Mouse (Mus musculus) stomach, embryonic 14.5 days (tissue): ENCODE measurements around the gene Atp9a. TPM values are rescaled to one million over a fixed set of nuclear protein-coding genes. Genes with fewer than 3 reads are reported as not detected.
A peak's percentile ranks its signal among the peaks of the same experiment; 100 is the strongest.

ENCODE experiments used
- ATAC-seq: fragments of 200-750 bp; cut with Nextera tagmentation; 2 replicates; pipeline ENCODE4 v1.8.0; 2017; ENCODE audit warnings: low read depth, moderate TSS enrichment; ENCODE audit not compliant: insufficient number of reproducible peaks, insufficient read depth, low FRiP score
- H3K27ac ChIP-seq: fragments of 300-500 bp; sonication (generic); 2 replicates; pipeline ENCODE4 v1.5.1; 2014; ENCODE audit warnings: mild to moderate bottlenecking, low read length, moderate library complexity, mixed read lengths
- H3K27me3 ChIP-seq: fragments of 300-500 bp; sonication (generic); 2 replicates; pipeline ENCODE4 v1.6.1; 2014; ENCODE audit warnings: low read length, control low read depth, mixed read lengths; ENCODE audit not compliant: control insufficient read depth, insufficient read depth
- H3K36me3 ChIP-seq: fragments of 300-500 bp; sonication (generic); 2 replicates; pipeline ENCODE4 v1.6.1; 2014; ENCODE audit warnings: mild to moderate bottlenecking, control low read depth, low read length, moderate library complexity, mixed read lengths; ENCODE audit not compliant: control insufficient read depth, insufficient read depth
- H3K4me1 ChIP-seq: fragments of 300-500 bp; sonication (generic); 2 replicates; pipeline ENCODE4 v1.6.1; 2014; ENCODE audit warnings: low read length, control low read depth, mixed read lengths; ENCODE audit not compliant: control insufficient read depth, insufficient read depth
- H3K4me2 ChIP-seq: fragments of 300-500 bp; sonication (generic); replicated peaks from 2 replicates; pipeline ENCODE4 v1.6.1; 2014; ENCODE audit warnings: low read depth, low read length, control low read depth
- H3K4me3 ChIP-seq: fragments of 300-500 bp; sonication (generic); 2 replicates; pipeline ENCODE4 v1.5.1; 2014; ENCODE audit warnings: low read depth, low read length, control low read depth
- H3K9ac ChIP-seq: fragments of 300-500 bp; sonication (generic); replicated peaks from 2 replicates; pipeline ENCODE4 v1.6.1; 2014; ENCODE audit warnings: low read depth, mild to moderate bottlenecking, control low read depth, low read length, moderate library complexity, mixed read lengths
- H3K9me3 ChIP-seq: fragments of 300-500 bp; sonication (generic); 2 replicates; pipeline ENCODE4 v1.6.1; 2016; ENCODE audit warnings: low read depth, low read length, control low read depth; ENCODE audit not compliant: control insufficient read depth
- WGBS: fragments of 180-500 bp; shearing (Covaris S2); extraction: QIAGEN DNeasy Blood & Tissue Kit; methylation state at CpG from one replicate; pipeline ENCODE4 v1.1.7; 2014; 5-methylcytosine and 5-hydroxymethylcytosine counted together
- polyA plus RNA-seq: library from polyadenylated mRNA; unstranded; fragments of >200 nt; fragmentation: Nextera tagmentation; extraction: Ambion mirVana; gene quantifications from 2 replicates; pipeline ENCODE4 v1.2.1, GENCODE M21; 2014

The Atp9a gene
- polyA plus RNA-seq, 1 experiment from 2014 or later = 12.6 TPM

DNA sequence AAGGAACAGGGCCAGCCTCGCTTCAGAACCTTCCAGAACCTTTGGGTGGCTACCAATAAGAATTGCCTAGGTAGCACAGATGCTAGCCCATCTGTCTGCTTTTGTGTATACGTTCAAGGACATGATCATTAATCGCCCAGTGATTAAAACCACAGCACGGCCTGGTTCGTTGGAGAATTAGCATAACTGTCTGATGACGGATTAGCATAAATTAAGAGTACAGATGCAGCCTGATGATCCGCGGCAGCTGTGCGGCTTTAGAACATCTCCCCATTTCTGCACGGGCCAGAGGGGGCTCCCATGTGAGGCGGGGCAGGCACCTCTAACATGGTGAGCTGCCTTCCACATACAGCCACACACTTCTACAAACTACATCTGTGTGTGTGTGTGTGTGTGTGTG is 100.0 kb downstream of the Atp9a start:
- H3K27me3 ChIP-seq = no peaks in the 10 kb centered on the region
- H3K4me1 ChIP-seq = no peaks in the 10 kb centered on the region
- H3K36me3 ChIP-seq = peaks cover 8% of the 10 kb centered on the region; the same call in 1 of the 2 replicates
- 69% methylated on average over 11 of the region's 11 CpGs for WGBS
- H3K9me3 ChIP-seq = no peaks in the 10 kb centered on the region
- ATAC-seq = no peak
- H3K27ac ChIP-seq = no peak overlapping the region
- no peak overlapping the region for H3K9ac ChIP-seq
- no peak overlapping the region for H3K4me3 ChIP-seq
- no peak overlapping the region for H3K4me2 ChIP-seq

DNA sequence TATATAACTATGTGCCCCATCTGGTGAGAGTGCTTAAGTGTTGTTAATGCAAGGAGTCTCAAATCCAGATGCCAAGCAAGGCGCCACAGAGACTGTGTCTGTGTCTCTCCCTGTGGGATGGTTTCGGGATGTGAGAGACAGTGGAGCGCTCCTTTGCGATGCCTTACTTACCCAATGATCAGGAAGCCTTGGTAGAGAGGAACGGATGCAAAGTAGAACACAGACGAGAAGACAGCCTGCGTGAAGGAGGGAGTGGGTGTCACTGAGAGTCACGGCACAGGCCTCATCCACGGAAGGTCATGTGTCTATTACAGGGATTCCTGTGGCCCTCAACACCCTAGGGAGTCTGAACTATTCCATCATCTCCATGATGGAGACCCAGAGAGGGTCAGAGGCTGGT is 101.7 kb downstream of the Atp9a start:
- Histone ChIP-seq H3K9me3 (no peaks in the 10 kb centered on the region), H3K27ac (no peak overlapping the region), H3K36me3 (peaks cover 8% of the 10 kb centered on the region; the same call in 1 of the 2 replicates), H3K27me3 (no peaks in the 10 kb centered on the region), H3K9ac (no peak overlapping the region), H3K4me3 (no peak overlapping the region), H3K4me2 (no peak overlapping the region), H3K4me1 (no peaks in the 10 kb centered on the region)
- no peak for ATAC-seq
- 91% methylated on average over 9 of the region's 9 CpGs for WGBS

DNA sequence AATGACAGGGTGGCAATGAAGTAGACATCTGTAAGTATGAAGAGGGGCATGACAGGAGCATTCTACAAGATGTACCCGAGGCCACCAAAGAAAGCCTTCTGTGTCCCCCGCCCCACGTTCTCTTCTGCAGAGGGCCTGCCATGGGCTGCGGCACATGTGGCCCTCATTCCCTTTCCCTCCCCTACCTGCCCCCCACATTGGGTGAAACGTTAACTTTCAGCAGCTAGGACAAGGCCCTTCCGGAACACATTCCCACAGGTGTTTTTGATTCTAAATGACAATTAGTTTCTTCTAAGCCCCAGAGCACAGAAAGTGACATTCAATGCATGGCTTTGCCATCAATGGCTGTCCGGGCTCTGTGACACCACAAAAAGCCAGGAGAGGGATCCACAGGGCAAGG is 107.3 kb downstream of the Atp9a start:
- no peak for ATAC-seq
- no peaks in the 10 kb centered on the region for H3K36me3 ChIP-seq
- 84% methylated on average over 7 of the region's 7 CpGs for WGBS

DNA sequence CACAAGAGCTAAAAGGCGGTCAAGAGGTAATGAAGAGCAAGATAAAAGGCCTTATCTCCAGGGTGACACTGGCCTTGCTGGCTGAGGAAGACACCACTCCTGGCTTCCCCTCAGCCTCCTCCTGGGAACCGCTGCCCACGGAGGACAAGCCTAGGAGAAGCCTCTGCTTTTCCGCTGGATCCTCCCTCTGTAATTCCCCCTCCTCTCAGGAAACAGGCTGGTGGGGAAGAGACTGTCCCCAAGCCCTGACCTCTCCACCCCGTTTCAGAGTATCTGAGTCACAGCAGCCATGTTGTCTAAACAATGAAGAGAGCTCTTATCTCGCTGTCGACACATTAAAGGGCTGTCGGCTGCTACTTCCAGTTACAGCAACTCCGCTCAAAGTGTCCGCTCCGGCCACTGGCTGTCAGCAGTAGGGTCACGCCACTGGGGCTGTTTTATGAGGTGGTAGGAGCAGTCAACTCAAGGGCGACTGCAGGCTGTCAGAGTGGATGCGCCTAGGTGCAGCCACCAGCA is 108.8 kb downstream of the Atp9a start:
- no peak overlapping the region for H3K4me3 ChIP-seq
- H3K36me3 ChIP-seq = no peaks in the 10 kb centered on the region
- no peak overlapping the region for H3K9ac ChIP-seq
- no peaks in the 10 kb centered on the region for H3K9me3 ChIP-seq
- no peak overlapping the region for H3K27ac ChIP-seq
- H3K4me2 ChIP-seq = no peak overlapping the region
- WGBS = 28% methylated on average over 14 of the region's 14 CpGs
- no peaks in the 10 kb centered on the region for H3K27me3 ChIP-seq
- peaks cover 5% of the 10 kb centered on the region; the same call in 1 of the 2 replicates for H3K4me1 ChIP-seq
- ATAC-seq = no peak

More for the DNA sequence above, 107.3 kb downstream of the Atp9a start:
- no peak overlapping the region for H3K27ac ChIP-seq
- H3K9me3 ChIP-seq = no peaks in the 10 kb centered on the region
- no peak overlapping the region for H3K4me3 ChIP-seq
- peaks cover 5% of the 10 kb centered on the region; the same call in 1 of the 2 replicates for H3K4me1 ChIP-seq
- H3K4me2 ChIP-seq = no peak overlapping the region
- H3K27me3 ChIP-seq = no peaks in the 10 kb centered on the region
- H3K9ac ChIP-seq = no peak overlapping the region

DNA sequence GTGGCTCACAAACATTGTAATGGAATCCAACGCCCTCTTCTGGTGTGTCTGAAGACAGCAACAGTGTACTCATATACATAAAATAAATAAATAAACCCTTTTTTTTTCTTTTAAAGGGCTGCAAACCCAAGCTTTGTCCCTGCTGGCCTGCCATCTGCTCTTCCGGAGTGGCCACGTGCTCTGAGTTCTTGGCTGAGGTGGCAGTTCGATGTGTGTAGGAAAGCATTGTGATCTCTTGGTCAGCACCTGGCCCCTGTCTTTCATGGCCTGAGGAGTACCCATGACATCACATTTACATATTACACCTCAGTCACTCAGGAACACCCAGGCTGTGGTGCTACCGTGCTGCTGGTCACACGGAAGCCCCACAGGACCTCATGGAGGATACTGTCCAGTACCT is 109.7 kb downstream of the Atp9a start:
- no peak overlapping the region for H3K4me3 ChIP-seq
- WGBS = 76% methylated on average over 6 of the region's 6 CpGs
- H3K27me3 ChIP-seq = no peaks in the 10 kb centered on the region
- no peak overlapping the region for H3K4me2 ChIP-seq
- no peaks in the 10 kb centered on the region for H3K9me3 ChIP-seq
- no peak overlapping the region for H3K27ac ChIP-seq
- ATAC-seq = no peak
- H3K4me1 ChIP-seq = peaks cover 5% of the 10 kb centered on the region; the same call in 1 of the 2 replicates
- H3K9ac ChIP-seq = no peak overlapping the region
- no peaks in the 10 kb centered on the region for H3K36me3 ChIP-seq

DNA sequence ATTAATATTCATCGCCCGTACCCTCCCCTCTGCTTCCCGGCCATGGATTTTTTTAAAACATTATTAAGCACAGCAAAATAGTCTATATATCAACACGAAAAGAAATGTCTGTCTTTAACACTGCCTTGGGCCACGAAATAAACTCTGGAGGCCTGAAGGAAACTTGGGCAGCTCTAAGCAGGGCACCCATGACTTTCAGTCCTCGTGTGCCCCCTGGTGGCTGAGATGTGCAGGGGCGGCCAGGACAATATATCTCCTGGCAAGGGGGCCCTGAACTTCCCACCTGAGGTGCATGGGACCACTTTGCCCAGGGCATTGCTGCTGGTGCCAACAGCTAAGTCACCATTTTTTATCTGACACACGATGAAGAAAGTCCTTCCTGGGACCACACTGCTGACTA is 113.4 kb downstream of the Atp9a start:
- Histone ChIP-seq H3K4me2 (no peak overlapping the region), H3K9ac (no peak overlapping the region), H3K9me3 (0 out of 2 replicates have a peak, but pooled peaks cover 5% of the 10 kb centered on the region), H3K27ac (no peak overlapping the region), H3K27me3 (no peaks in the 10 kb centered on the region), H3K4me1 (peaks cover 5% of the 10 kb centered on the region; the same call in 1 of the 2 replicates), H3K36me3 (no peaks in the 10 kb centered on the region), H3K4me3 (no peak overlapping the region)
- ATAC-seq = peak; percentile 66; the same call in 1 of the 2 replicates
- 27% methylated on average over 8 of the region's 8 CpGs for WGBS

DNA sequence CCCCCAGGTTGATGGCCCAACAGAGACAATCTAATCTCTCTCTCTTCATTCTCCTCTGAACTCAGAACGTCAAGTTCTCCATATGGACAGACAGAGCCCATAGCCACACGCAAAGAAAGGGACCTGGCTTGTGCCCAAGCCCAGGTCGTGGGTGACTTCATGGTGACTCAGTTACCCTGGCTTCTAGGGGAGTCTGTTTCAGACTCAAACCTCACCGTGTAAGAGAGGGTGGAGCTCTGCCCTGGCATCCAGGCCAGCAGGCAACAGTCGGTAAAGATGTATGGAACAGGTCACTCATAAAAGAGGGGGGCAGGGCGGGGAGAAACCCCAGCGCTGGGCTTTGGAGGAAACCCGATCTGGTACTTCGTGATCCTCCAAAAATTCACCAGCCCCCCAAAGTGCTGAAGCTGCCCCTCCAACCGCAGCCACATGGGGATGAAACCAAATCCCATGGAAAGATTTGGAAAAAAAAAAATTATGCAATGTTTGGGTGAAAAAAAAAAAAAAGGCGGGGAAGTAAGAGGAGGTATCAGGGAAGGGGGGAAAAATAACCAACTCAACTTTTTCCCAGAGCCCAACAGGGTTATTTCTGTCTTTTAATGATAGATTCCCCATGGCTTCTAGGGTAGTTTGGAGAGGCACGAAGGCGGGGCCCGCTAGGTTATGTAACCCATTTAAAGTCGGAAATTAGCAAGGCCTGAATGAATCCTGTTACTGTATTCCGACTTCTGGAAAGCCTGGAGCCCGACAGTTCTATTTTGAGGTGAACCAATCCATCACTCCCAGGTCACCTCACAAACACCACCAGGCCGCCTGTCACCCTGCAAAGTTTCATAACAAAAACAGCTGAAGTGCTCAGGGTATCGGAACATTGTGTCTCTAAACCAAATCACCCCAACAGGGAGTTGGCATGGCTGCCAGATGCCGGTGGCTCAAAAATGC is 114.1 kb downstream of the Atp9a start:
- H3K27me3 ChIP-seq = no peaks in the 10 kb centered on the region
- no peak overlapping the region for H3K27ac ChIP-seq
- 62% methylated on average over 20 of the region's 20 CpGs for WGBS
- H3K4me1 ChIP-seq = no peaks in the 10 kb centered on the region; the same call in 1 of the 2 replicates
- H3K9me3 ChIP-seq = 0 out of 2 replicates have a peak, but pooled peaks cover 5% of the 10 kb centered on the region
- no peak overlapping the region for H3K9ac ChIP-seq
- no peaks in the 10 kb centered on the region for H3K36me3 ChIP-seq
- ATAC-seq = no peak
- H3K4me2 ChIP-seq = no peak overlapping the region
- no peak overlapping the region for H3K4me3 ChIP-seq

DNA sequence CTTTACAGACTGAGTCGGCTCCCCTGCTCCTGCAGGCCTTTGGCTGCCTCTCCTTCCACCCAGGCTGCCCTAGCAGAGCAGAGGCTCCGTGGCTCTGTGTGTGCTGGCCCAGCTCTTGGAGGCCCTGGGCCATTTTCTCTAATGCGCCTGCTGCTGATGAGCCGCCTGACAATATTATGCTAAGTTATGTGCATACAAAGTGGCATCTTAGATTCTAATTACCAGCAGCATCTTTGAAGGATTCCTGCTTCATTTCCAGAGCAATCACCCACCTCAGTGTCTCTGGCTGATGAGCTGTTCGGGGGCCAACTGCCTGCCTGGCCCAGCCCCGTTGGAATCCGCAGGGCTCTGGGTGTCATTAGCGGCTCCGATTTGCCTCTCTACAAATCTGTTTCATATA is 115.8 kb downstream of the Atp9a start:
- H3K27me3 ChIP-seq = no peaks in the 10 kb centered on the region
- no peaks in the 10 kb centered on the region for H3K4me1 ChIP-seq
- 82% methylated on average over 9 of the region's 9 CpGs for WGBS
- no peak overlapping the region for H3K4me2 ChIP-seq
- no peak overlapping the region for H3K4me3 ChIP-seq
- no peak overlapping the region for H3K9ac ChIP-seq
- no peak overlapping the region for H3K27ac ChIP-seq
- H3K9me3 ChIP-seq = 0 out of 2 replicates have a peak, but pooled peaks cover 5% of the 10 kb centered on the region
- ATAC-seq = no peak
- no peaks in the 10 kb centered on the region for H3K36me3 ChIP-seq
